Mouse (Mus musculus) bone marrow, adult 2 months (tissue): ENCODE data around the gene Hps4.

Experiments used
- CTCF ChIP-seq: fragments of 200-500 bp; IDR thresholded peaks from 2 replicates; pipeline ENCODE4 v1.5.1; 2011; ENCODE audit warnings: low read length, control low read depth; ENCODE audit not compliant: control insufficient read depth, insufficient read depth
- POLR2A ChIP-seq: fragments of 200-500 bp; IDR thresholded peaks from 2 replicates; pipeline ENCODE4 v1.6.1; 2011; ENCODE audit warnings: low read depth, mild to moderate bottlenecking, control low read depth, low read length, borderline replicate concordance; ENCODE audit not compliant: control insufficient read depth

DNA sequence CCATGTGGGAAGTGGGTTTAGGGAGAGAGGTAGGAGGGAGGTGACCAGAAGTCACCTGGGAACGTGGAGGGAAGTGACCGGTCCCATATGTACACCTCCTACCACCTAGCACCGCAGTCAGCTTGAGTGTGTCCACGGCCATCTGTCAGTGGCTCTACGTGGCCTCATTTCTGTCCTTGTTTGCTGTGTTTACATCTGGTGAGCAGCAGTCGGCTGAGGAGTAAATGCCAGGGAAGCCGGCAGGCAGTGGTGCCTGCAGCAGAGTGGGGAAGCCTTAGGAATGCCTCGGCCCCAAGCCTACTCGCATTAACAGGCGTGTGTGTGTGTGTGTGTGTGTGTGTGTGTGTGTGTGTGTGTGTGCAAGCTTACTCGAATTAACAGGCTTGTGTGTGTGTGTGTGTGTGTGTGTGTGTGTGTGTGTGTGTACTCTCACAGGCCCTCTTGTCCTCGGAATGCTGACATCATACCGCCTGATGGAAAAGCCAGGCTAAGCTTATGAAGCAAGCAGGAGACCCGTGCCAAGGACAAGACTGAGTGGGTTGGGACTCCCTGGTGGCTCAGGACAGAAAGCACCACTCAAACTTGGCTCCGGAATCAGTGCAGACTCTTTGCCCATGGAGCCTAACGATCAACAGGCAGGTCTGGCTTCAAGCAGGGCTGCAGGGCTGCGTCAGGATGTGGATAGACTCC lies 39.9 kb downstream of the Hps4 start:
- TF ChIP-seq POLR2A (no peak), CTCF (no peak)
